Mouse (Mus musculus) bone marrow macrophage, adult 2 months (primary cell): Measurements from ENCODE around the gene Ppp1r14a. TPM values are rescaled to one million over a fixed set of nuclear protein-coding genes. Genes with fewer than 3 reads are reported as not detected.

Experiments
- H3K27ac ChIP-seq: 2 replicates; pipeline ENCODE4 v1.5.1; 2012; ENCODE audit warnings: low read depth, low read length; ENCODE audit not compliant: insufficient read depth
- H3K4me1 ChIP-seq: 2 replicates; pipeline ENCODE4 v1.6.1; 2012; ENCODE audit warnings: low read length; ENCODE audit not compliant: control insufficient read depth, insufficient read depth
- H3K4me3 ChIP-seq: 2 replicates; pipeline ENCODE4 v1.5.1; 2012; ENCODE audit warnings: mild to moderate bottlenecking, low read length, moderate library complexity; ENCODE audit not compliant: insufficient read depth
- CTCF ChIP-seq: IDR thresholded peaks from 2 replicates; pipeline ENCODE4 v1.5.1; 2012; ENCODE audit warnings: low read depth, mild to moderate bottlenecking, low read length, moderate library complexity
- POLR2A ChIP-seq: IDR thresholded peaks from 2 replicates; pipeline ENCODE4 v1.6.1; 2012; ENCODE audit warnings: mild to moderate bottlenecking, low read depth, low read length, borderline replicate concordance
- polyA plus RNA-seq: library from polyadenylated mRNA; stranded (reverse); fragments of >200 nt; gene quantifications from 2 replicates; pipeline ENCODE4 v1.2.4, GENCODE M21; 2012; ENCODE audit not compliant: missing spikeins, insufficient read depth, insufficient read length

Gene Ppp1r14a
- polyA plus RNA-seq, 1 experiment = not detected

- H3K27ac ChIP-seq = no peak overlapping the region
- no peak overlapping the region for H3K4me3 ChIP-seq
- peaks cover 6% of the 10 kb centered on the region for H3K4me1 ChIP-seq
- TF ChIP-seq CTCF = no peak
- no peak for TF ChIP-seq POLR2A
These were observed 12.4 kb upstream of the Ppp1r14a start for GRCm38 (mm10) chr7:29276715-29277114.

GRCm38 (mm10) chr7:29277510-29277909, 11.6 kb upstream of the Ppp1r14a start:
- no peak overlapping the region for H3K27ac ChIP-seq
- peaks cover 6% of the 10 kb centered on the region for H3K4me1 ChIP-seq
- no peak overlapping the region for H3K4me3 ChIP-seq
- TF ChIP-seq CTCF (no peak), POLR2A (no peak)

- Histone ChIP-seq H3K4me3 (no peak overlapping the region), H3K4me1 (peaks cover 6% of the 10 kb centered on the region), H3K27ac (no peak overlapping the region)
- TF ChIP-seq CTCF (no peak), POLR2A (no peak)
These were observed 9.8 kb upstream of the Ppp1r14a start for GRCm38 (mm10) chr7:29279261-29279660.

- TF ChIP-seq POLR2A (no peak), CTCF (no peak)
These were observed 9.2 kb upstream of the Ppp1r14a start for GRCm38 (mm10) chr7:29279924-29280323.

GRCm38 (mm10) chr7:29280801-29281200, 8.3 kb upstream of the Ppp1r14a start:
- H3K4me3 ChIP-seq = no peak overlapping the region
- TF ChIP-seq POLR2A (no peak), CTCF (no peak)
- peaks cover 6% of the 10 kb centered on the region for H3K4me1 ChIP-seq
- no peak overlapping the region for H3K27ac ChIP-seq

More at GRCm38 (mm10) chr7:29279924-29280323, 9.2 kb upstream of the Ppp1r14a start:
- Histone ChIP-seq H3K4me1 (peaks cover 6% of the 10 kb centered on the region), H3K27ac (no peak overlapping the region), H3K4me3 (no peak overlapping the region)

- TF ChIP-seq POLR2A = no peak
- TF ChIP-seq CTCF = no peak
- peaks cover 5% of the 10 kb centered on the region for H3K4me1 ChIP-seq
- no peak within 1 kb of the TSS for H3K27ac ChIP-seq
- H3K4me3 ChIP-seq = peak within 1 kb of the TSS; percentile 51
These were observed 7.7 kb upstream of the Ppp1r14a start, which contains the start of gene Spint2 for GRCm38 (mm10) chr7:29281201-29282073. Spint2 (minus strand) TSS chr7:29281912.

GRCm38 (mm10) chr7:29282074-29282554, 7.0 kb upstream of the Ppp1r14a start:
- Histone ChIP-seq H3K4me1 (no peaks in the 10 kb centered on the region), H3K4me3 (peak overlapping the region; percentile 51), H3K27ac (no peak overlapping the region)
- no peak for TF ChIP-seq POLR2A
- no peak for TF ChIP-seq CTCF

- Histone ChIP-seq H3K4me3 (no peak overlapping the region), H3K27ac (no peak overlapping the region), H3K4me1 (no peaks in the 10 kb centered on the region)
- TF ChIP-seq POLR2A (no peak), CTCF (no peak)
These were observed 5.2 kb upstream of the Ppp1r14a start for GRCm38 (mm10) chr7:29283876-29284275.

GRCm38 (mm10) chr7:29284523-29284922, 4.6 kb upstream of the Ppp1r14a start:
- Histone ChIP-seq H3K4me1 (no peaks in the 10 kb centered on the region), H3K27ac (no peak overlapping the region), H3K4me3 (no peak overlapping the region)
- no peak for TF ChIP-seq CTCF
- TF ChIP-seq POLR2A = no peak

GRCm38 (mm10) chr7:29287481-29287880, 1.6 kb upstream of the Ppp1r14a start:
- no peak overlapping the region for H3K27ac ChIP-seq
- H3K4me3 ChIP-seq = no peak overlapping the region
- no peak for TF ChIP-seq POLR2A
- TF ChIP-seq CTCF = no peak
- H3K4me1 ChIP-seq = no peaks in the 10 kb centered on the region

- Histone ChIP-seq H3K4me1 (no peaks in the 10 kb centered on the region), H3K4me3 (no peak overlapping the region), H3K27ac (no peak overlapping the region)
- TF ChIP-seq POLR2A (no peak), CTCF (no peak)
These were observed 1.0 kb upstream of the Ppp1r14a start for GRCm38 (mm10) chr7:29288079-29288478.
